Mouse (Mus musculus): Measurements from ENCODE around the gene 1700029P11Rik.

1700029P11Rik gene

GRCm38 (mm10) chr15:81980321-81980720, at the start of gene 1700029P11Rik:
Gene 1700029P11Rik (plus strand): TSS chr15:81980540.
- no peak for DNase-seq (ENCODE audit: low read depth, low spot score)

DNA sequence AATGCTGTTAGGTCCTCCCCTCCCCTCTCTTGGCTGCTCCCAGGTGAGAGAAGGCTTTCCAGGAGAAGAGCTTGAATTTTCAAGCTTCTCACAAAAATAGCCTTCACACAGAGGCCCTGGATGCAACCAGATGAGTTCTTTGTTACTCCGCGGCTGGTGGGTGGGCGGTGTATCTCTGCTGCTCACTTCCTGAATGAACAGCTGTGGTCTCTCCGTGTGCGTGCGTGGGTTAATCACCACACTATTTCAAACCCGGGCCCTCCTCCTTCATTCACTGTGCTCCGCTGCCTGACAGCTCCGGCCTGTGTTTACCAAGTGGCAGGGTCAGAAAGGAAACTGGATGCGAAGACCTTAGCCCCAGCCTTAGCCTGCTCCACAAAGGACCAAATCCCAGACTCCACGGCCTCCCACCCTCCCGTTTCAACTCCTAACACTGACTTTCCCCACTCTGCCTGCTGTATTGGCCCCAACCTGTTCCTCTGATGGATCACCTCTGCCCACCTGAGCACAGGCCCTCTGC, 47.3 kb upstream of the 1700029P11Rik start:
- DNase-seq (ENCODE audit: low read depth, low spot score), result peak; percentile 44

DNA sequence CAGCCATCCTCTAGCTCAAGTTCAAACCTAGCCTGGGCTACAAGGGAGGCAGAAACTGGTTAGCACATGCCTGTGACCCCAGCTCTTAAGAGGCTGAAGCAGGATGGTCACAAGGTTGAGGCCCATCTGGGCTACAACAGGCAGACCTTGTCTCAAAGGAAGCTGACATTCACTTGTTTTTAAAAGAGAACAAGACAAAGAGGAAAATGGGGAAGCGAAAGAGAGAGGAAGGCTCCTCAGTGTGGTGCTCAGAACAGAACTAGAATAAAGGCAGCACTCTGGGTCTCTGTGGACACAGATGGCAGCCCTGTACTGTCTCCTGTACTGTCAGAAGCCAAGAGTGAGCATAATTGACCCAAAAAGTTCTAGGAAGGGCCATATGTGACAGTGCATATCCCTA, 46.4 kb upstream of the 1700029P11Rik start:
- DNase-seq (ENCODE audit: low read depth, low spot score), result peak; percentile 86

DNA sequence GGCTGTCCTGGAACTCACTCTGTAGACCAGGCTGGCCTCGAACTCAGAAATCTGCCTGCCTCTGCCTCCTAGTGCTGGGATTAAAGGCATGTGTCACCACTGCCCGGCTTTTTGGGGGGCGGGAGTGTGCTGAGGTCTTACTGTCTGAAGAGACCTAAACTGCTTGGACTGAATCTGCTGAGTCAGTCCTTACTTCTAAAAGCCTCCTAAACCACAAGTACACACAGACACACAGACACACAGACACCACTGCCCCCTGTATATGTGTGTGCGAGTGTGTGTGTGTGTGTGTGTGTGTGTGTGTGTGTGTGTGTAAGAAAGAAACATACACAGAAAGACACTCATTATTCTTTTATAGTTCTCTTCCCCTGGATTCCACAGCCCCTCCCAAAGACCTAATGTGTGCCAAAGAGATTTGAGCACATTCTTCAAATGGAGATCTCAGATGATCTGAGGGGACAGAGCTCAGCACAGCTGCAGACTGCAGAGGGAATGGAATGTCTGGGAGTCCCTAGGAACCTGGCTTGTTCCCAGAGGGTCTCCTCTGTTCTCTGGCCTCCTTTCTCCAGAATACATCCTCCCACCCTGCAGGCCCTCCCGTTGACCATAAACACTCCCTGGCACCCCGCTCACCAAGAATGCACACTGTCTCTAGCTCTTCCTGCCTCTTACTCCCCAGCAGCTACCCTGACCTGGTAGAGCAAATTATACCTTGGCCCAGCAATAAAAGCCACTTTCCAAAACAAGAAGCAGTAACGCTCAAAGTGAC, 44.3 kb upstream of the 1700029P11Rik start:
- no peak for DNase-seq (ENCODE audit: low read depth, low spot score)

GRCm38 (mm10) chr15:81936679-81937078, 43.7 kb upstream of the 1700029P11Rik start, which contains the start of gene Csdc2:
Gene Csdc2 (plus strand): TSS chr15:81936759.
- no peak for DNase-seq (ENCODE audit: low read depth, low spot score)

- no peak for DNase-seq (ENCODE audit: low read depth, low spot score)
Measured at GRCm38 (mm10) chr15:81937098-81937972, 43.0 kb upstream of the 1700029P11Rik start.

GRCm38 (mm10) chr15:81938246-81938645, 42.1 kb upstream of the 1700029P11Rik start:
- peak; percentile 59 for DNase-seq (ENCODE audit: low read depth, low spot score)

- no peak for DNase-seq (ENCODE audit: low read depth, low spot score)
Measured at GRCm38 (mm10) chr15:81939157-81939715, 41.1 kb upstream of the 1700029P11Rik start.

DNA sequence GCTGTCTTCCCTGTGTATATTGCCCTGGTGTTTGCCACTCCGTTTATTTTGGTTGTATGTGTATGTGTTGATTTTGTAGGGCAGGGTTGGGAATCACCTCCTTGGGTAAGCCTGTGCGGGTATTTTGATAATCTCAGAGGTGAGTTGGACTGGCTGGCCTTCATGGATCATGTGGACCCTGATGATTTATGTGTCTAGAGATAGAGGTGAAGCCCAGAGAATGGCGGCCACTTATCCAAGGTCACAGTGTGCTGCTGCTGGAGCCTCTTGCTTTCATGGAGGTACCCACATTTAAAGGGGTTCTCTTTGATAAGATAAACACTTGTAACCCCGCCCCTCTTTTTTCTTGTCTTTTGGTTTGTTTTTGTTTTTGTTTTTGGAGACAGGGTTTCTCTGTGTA, 40.6 kb upstream of the 1700029P11Rik start:
- no peak for DNase-seq (ENCODE audit: low read depth, low spot score)

DNA sequence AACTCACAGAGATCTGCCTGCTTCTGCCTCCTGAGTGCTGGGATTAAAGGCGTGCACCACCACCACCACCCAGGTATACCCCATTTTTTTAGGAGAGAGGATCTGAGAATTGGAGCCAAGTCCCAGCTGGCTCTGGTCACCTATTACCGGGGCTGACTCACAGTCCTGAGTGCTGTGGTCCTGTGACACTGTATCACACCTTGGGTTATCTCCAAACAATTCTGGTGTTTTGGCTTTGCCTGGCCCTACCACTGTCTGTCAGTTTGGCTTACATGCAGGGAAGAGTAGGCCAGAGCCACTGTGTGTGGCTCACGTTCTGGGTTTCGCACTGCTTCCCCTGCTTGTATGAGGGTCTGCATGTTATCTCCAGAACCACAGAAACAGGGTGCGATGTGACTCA, 40.1 kb upstream of the 1700029P11Rik start:
- DNase-seq (ENCODE audit: low read depth, low spot score), result no peak

GRCm38 (mm10) chr15:81941010-81941409, 39.3 kb upstream of the 1700029P11Rik start:
- DNase-seq (ENCODE audit: low read depth, low spot score), result peak; percentile 32

- peak; percentile 29 for DNase-seq (ENCODE audit: low read depth, low spot score)
Measured at GRCm38 (mm10) chr15:81943176-81943749, 37.1 kb upstream of the 1700029P11Rik start.

DNA sequence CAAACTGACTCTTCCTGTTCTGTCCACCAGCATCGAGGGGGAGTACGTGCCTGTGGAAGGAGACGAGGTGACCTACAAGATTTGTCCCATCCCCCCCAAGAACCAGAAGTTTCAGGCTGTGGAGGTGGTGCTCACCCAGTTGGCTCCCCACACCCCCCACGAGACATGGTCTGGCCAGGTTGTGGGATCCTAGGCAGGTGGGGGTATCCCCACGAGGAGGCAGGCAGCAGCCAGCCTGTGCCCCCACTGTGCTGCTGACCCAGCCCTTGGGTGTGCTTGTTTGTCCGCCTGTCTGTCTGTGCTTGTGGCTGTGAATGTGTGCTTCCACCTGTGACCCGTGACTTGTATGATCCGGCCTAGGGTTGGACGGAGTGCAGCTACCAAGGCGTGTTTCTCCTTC, 31.3 kb upstream of the 1700029P11Rik start:
- no peak for DNase-seq (ENCODE audit: low read depth, low spot score)

DNA sequence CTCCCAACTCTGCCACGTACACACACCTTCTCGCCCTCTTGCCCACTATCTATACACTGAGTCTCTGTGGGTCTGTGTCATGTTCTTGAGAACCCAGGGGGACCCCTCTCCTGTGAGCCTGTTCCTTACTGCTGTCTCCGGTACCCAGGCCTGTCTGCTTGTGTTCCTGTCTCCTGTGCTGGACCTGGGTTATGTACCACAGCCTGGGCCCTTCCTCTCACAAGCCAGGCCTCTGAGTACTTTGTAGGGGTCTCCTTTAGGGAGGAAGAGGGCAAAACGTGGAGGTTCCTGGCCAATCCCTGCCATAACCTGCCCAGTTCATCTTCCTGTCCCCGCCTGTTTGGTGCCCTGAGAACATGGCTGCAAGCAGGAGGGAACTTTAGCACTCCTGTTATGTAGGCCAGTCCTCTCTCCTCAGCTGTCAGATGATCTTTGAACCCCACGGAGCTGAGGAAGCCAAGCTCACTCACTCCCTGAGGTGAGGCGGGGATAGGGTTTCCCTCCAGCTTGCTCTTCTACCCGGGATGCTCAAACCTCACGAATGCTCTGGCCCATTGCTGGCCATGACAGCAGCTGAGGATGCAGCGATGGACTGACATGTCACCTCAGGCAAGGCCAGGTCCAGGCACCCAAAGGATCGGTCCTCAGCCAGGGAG, 30.7 kb upstream of the 1700029P11Rik start:
- no peak for DNase-seq (ENCODE audit: low read depth, low spot score)

DNA sequence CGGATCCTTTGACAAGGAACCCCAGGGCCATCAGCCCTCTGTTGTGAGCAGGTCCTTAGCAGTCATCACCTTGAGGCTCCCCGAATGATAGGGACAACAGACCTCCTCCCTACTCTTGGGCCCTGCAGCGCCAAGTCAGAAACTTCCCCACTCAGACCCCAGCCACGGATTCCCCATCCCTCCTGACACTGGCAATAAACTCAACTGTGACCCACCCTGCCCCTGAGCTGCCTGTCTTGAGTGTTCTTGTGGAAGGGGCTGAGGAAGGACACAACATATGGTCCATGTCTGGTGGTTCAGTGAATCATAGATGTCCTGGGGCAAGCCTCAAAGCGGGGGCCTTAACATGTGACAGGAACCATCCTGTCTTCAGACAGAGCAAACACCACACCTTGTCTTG, 29.6 kb upstream of the 1700029P11Rik start:
- no peak for DNase-seq (ENCODE audit: low read depth, low spot score)

GRCm38 (mm10) chr15:81951159-81951558, 29.2 kb upstream of the 1700029P11Rik start:
- DNase-seq (ENCODE audit: low read depth, low spot score), result no peak

- DNase-seq (ENCODE audit: low read depth, low spot score), result no peak
Measured at GRCm38 (mm10) chr15:81952310-81952709, 28.0 kb upstream of the 1700029P11Rik start.

- no peak for DNase-seq (ENCODE audit: low read depth, low spot score)
Measured at GRCm38 (mm10) chr15:81954151-81954583, 26.2 kb upstream of the 1700029P11Rik start.

DNA sequence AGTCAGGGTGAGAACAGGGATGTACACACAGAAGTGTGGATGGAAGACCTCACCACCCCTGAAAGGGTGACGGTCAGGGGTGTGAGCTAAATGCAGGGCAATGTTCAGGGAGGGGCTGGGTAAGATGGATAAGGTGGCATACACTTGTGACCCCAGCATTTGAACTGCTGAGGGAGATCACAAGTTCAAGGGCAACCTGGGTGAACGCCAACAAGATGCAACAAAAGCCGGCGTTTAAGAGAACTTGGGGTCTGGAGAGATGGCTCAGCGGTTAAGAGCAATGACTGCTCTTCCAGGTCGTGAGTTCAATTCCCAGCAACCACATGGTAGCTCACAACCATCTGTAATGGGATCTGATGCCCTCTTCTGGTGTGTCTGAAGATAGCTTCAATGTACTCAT, 25.6 kb upstream of the 1700029P11Rik start:
- DNase-seq (ENCODE audit: low read depth, low spot score), result no peak

GRCm38 (mm10) chr15:81955414-81955813, 24.9 kb upstream of the 1700029P11Rik start:
- no peak for DNase-seq (ENCODE audit: low read depth, low spot score)

DNA sequence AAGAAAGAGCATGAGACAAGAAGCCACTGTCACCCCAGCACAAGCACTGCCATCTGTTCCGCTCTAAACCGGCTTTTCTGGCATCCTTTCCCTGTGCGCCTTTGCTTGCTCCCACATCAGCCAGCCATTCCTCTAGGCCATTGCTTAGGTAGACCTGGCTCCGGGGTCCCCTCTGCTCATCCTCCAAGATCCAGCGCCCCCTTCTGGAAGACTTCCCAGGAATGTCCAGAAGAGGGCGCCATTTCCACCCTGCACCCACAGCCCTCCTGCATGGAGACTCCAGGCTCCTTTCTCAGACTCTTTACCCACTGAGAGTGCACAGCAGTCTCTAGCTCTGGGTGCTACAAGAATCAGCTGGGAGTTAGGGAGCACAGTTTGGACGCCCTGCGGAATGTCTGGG, 23.9 kb upstream of the 1700029P11Rik start:
- DNase-seq (ENCODE audit: low read depth, low spot score), result peak; percentile 63

Data from A20 (cell line).